Mouse (Mus musculus): ENCODE data around the gene Bcat1. TPM values are rescaled to one million over a fixed set of nuclear protein-coding genes. Genes with fewer than 3 reads are reported as not detected.
A peak's percentile ranks its signal among the peaks of the same experiment; 100 is the strongest.

The Bcat1 gene
- polyA plus RNA-seq, 1 experiment from 2014 or later: 101 TPM

GRCm38 (mm10) chr6:145065301-145065845, 10.6 kb downstream of the Bcat1 start:
- no peak for ATAC-seq (ENCODE audit: low FRiP score)
- Histone ChIP-seq H3K36me3 (no peaks in the 10 kb centered on the region), H3K4me2 (no peak overlapping the region), H3K27ac (no peak overlapping the region), H3K9ac (no peak overlapping the region), H3K27me3 (no peaks in the 10 kb centered on the region), H3K4me1 (replicated peaks) (no peaks in the 10 kb centered on the region), H3K9me3 (no peaks in the 10 kb centered on the region), H3K4me3 (no peak overlapping the region)
- 88% methylated on average over 4 of the region's 4 CpGs for WGBS

- Histone ChIP-seq H3K9ac (no peak overlapping the region), H3K27me3 (no peaks in the 10 kb centered on the region), H3K9me3 (no peaks in the 10 kb centered on the region), H3K27ac (no peak overlapping the region), H3K4me1 (replicated peaks) (no peaks in the 10 kb centered on the region), H3K36me3 (no peaks in the 10 kb centered on the region), H3K4me2 (no peak overlapping the region), H3K4me3 (no peak overlapping the region)
- ATAC-seq (ENCODE audit: low FRiP score): no peak
- WGBS: 54% methylated on average over 1 of the region's 1 CpGs
Measured at GRCm38 (mm10) chr6:145064104-145064503, 11.9 kb downstream of the Bcat1 start.

- no peak overlapping the region for H3K4me2 ChIP-seq
- H3K27ac ChIP-seq: no peak overlapping the region
- ATAC-seq (ENCODE audit: low FRiP score): no peak
- 54% methylated on average over 5 of the region's 5 CpGs for WGBS
- H3K9me3 ChIP-seq: no peaks in the 10 kb centered on the region
- no peak overlapping the region for H3K9ac ChIP-seq
- H3K27me3 ChIP-seq: no peaks in the 10 kb centered on the region
- H3K36me3 ChIP-seq: no peaks in the 10 kb centered on the region
- no peaks in the 10 kb centered on the region for H3K4me1 ChIP-seq (replicated peaks)
- H3K4me3 ChIP-seq: no peak overlapping the region
Measured at GRCm38 (mm10) chr6:145063212-145063868, 12.6 kb downstream of the Bcat1 start.

- no peaks in the 10 kb centered on the region for H3K36me3 ChIP-seq
- no peaks in the 10 kb centered on the region for H3K27me3 ChIP-seq
- no peak overlapping the region for H3K4me2 ChIP-seq
- no peak overlapping the region for H3K4me3 ChIP-seq
- no peak overlapping the region for H3K9ac ChIP-seq
- no peak for ATAC-seq (ENCODE audit: low FRiP score)
- WGBS: 66% methylated on average over 4 of the region's 4 CpGs
- H3K4me1 ChIP-seq (replicated peaks): no peaks in the 10 kb centered on the region
- H3K9me3 ChIP-seq: no peaks in the 10 kb centered on the region
- H3K27ac ChIP-seq: no peak overlapping the region
Measured at GRCm38 (mm10) chr6:145062763-145063162, 13.2 kb downstream of the Bcat1 start.

GRCm38 (mm10) chr6:145061361-145061760, 14.6 kb downstream of the Bcat1 start:
- no peak overlapping the region for H3K27ac ChIP-seq
- WGBS: 89% methylated on average over 1 of the region's 1 CpGs

GRCm38 (mm10) chr6:145056102-145056501, 19.9 kb downstream of the Bcat1 start:
- ATAC-seq (ENCODE audit: low FRiP score): no peak
- no peaks in the 10 kb centered on the region for H3K36me3 ChIP-seq
- H3K4me1 ChIP-seq (replicated peaks): no peaks in the 10 kb centered on the region
- 73% methylated on average over 4 of the region's 4 CpGs for WGBS
- no peaks in the 10 kb centered on the region for H3K9me3 ChIP-seq
- no peak overlapping the region for H3K4me2 ChIP-seq
- no peaks in the 10 kb centered on the region for H3K27me3 ChIP-seq
- H3K27ac ChIP-seq: no peak overlapping the region
- H3K9ac ChIP-seq: no peak overlapping the region
- no peak overlapping the region for H3K4me3 ChIP-seq

More at GRCm38 (mm10) chr6:145061361-145061760, 14.6 kb downstream of the Bcat1 start:
- no peak for ATAC-seq (ENCODE audit: low FRiP score)
- Histone ChIP-seq H3K4me1 (replicated peaks) (no peaks in the 10 kb centered on the region), H3K9ac (no peak overlapping the region), H3K4me2 (no peak overlapping the region), H3K4me3 (no peak overlapping the region), H3K36me3 (no peaks in the 10 kb centered on the region), H3K27me3 (no peaks in the 10 kb centered on the region), H3K9me3 (no peaks in the 10 kb centered on the region)

GRCm38 (mm10) chr6:145055277-145055858, 20.6 kb downstream of the Bcat1 start:
- no peak overlapping the region for H3K27ac ChIP-seq
- H3K27me3 ChIP-seq: no peaks in the 10 kb centered on the region
- no peak overlapping the region for H3K4me3 ChIP-seq
- H3K4me1 ChIP-seq (replicated peaks): 0 out of 2 replicates have a peak, but pooled peaks cover under 1% of the 10 kb centered on the region
- H3K36me3 ChIP-seq: no peaks in the 10 kb centered on the region
- no peak overlapping the region for H3K9ac ChIP-seq
- H3K4me2 ChIP-seq: no peak overlapping the region
- ATAC-seq (ENCODE audit: low FRiP score): no peak
- H3K9me3 ChIP-seq: no peaks in the 10 kb centered on the region
- WGBS: 65% methylated on average over 6 of the region's 6 CpGs

GRCm38 (mm10) chr6:145052669-145053068, 23.3 kb downstream of the Bcat1 start:
- no peaks in the 10 kb centered on the region for H3K9me3 ChIP-seq
- ATAC-seq (ENCODE audit: low FRiP score): no peak
- no peaks in the 10 kb centered on the region; the same call in 1 of the 2 replicates for H3K27me3 ChIP-seq
- no peak overlapping the region for H3K4me2 ChIP-seq
- no peaks in the 10 kb centered on the region for H3K36me3 ChIP-seq
- 78% methylated on average over 2 of the region's 2 CpGs for WGBS
- no peak overlapping the region for H3K9ac ChIP-seq
- H3K4me3 ChIP-seq: no peak overlapping the region
- H3K4me1 ChIP-seq (replicated peaks): peaks cover 12% of the 10 kb centered on the region
- no peak overlapping the region for H3K27ac ChIP-seq

- no peak for ATAC-seq (ENCODE audit: low FRiP score)
- H3K4me1 ChIP-seq (replicated peaks): peaks cover 20% of the 10 kb centered on the region
- H3K4me2 ChIP-seq: no peak overlapping the region
- H3K27ac ChIP-seq: no peak overlapping the region
- no peaks in the 10 kb centered on the region; the same call in 1 of the 2 replicates for H3K27me3 ChIP-seq
- H3K4me3 ChIP-seq: no peak overlapping the region
- H3K36me3 ChIP-seq: no peaks in the 10 kb centered on the region
- no peak overlapping the region for H3K9ac ChIP-seq
- 28% methylated on average over 3 of the region's 3 CpGs for WGBS
- H3K9me3 ChIP-seq: no peaks in the 10 kb centered on the region
Measured at GRCm38 (mm10) chr6:145050899-145051298, 25.1 kb downstream of the Bcat1 start.

GRCm38 (mm10) chr6:145048131-145048997, 27.6 kb downstream of the Bcat1 start:
- Histone ChIP-seq H3K9ac (peak overlapping the region; percentile 79), H3K36me3 (no peaks in the 10 kb centered on the region), H3K4me1 (replicated peaks) (peaks cover 39% of the 10 kb centered on the region), H3K4me2 (peak overlapping the region; percentile 94), H3K27me3 (no peaks in the 10 kb centered on the region; the same call in 1 of the 2 replicates), H3K9me3 (no peaks in the 10 kb centered on the region), H3K27ac (peak overlapping the region; percentile 88), H3K4me3 (peak overlapping the region; percentile 61)
- WGBS: under 1% methylated on average over 63 of the region's 64 CpGs
- ATAC-seq (ENCODE audit: low FRiP score): peak; percentile 52

GRCm38 (mm10) chr6:145047445-145047857, 28.5 kb downstream of the Bcat1 start:
- Histone ChIP-seq H3K4me2 (peak overlapping the region; percentile 94), H3K36me3 (no peaks in the 10 kb centered on the region), H3K9ac (peak overlapping the region; percentile 79), H3K9me3 (no peaks in the 10 kb centered on the region), H3K4me3 (peak overlapping the region; percentile 61), H3K27me3 (no peaks in the 10 kb centered on the region; the same call in 1 of the 2 replicates), H3K4me1 (replicated peaks) (peaks cover 44% of the 10 kb centered on the region), H3K27ac (peak overlapping the region; percentile 88)
- WGBS: 4% methylated on average over 15 of the region's 15 CpGs
- peak; percentile 73 for ATAC-seq (ENCODE audit: low FRiP score)
